Mouse (Mus musculus): ENCODE results near the gene Gm10681. TPM values are rescaled to one million over a fixed set of nuclear protein-coding genes. Genes with fewer than 3 reads are reported as not detected.

Gene Gm10681
- not detected for total RNA-seq (2023)

DNA sequence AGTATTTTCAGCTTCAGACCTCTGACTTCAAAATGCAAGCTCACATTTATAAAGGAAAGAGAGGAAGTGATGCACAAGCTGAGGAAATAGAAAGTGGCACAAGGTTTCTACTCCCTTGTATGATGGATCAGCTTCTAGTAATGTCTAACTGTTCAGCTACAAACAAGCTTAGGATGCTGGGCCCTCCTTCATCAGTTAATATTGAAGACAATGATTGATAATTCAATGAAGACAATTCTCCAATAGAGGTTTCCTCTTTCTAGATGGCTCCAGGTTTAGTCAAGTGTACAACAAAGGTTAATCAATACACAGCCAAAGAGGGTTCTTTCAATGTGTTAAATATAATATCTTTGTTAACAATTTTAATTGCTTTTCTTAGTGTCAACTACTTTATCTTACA lies at the start of gene Gm10681:
TSS of gene Gm10681 (minus strand) at position 101 of the 400 bp plus-strand sequence.

DNA sequence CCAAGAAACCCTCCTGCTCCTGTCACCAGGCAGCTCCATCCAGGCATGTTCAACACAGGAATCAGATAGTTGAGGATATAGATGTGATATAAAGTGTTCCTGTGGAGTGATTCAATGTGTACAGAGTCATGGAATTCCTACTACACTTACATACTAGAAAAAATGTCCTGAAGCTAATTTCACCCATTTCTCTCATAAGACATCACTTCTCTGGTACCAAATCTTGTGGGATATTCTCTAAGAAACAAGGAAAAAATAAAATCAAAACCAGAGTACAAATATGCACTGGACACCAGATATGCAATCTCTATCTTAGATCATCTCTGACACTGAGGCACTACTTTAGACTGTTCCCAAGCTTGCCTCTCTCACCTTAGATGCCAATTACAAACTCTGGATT lies 41.5 kb upstream of the Gm10681 start, which contains the start of gene Hsd3b5:
TSS of gene Hsd3b5 (minus strand) at position 101 of the 400 bp plus-strand sequence.

DNA sequence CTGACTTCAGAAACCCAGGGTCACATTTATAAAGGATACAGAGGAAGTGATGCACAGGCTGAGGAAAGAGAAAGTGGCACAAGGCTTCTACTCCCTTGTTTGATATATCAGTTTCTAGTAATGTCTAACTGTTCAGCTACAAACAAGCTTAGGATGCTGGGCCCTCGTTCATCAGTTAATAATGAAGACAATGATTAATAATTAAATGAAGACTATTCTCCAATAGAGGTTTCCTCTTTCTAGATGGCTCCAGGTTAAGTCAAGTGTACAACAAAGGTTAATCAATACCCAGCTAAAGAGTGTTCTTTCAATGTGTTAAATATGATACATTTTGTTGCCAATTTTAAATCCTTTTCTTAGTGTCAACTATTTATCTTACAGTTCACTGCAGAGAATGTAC lies 78.2 kb downstream of the Gm10681 start, which contains the start of gene Hsd3b4:
TSS of gene Hsd3b4 (minus strand) at position 101 of the 400 bp plus-strand sequence.

Other genes with a start within 250 kb of the Gm10681 start
- 44.2 TPM for gene Phgdh, start 248.8 kb downstream of the Gm10681 start, total RNA-seq (2023)
- not detected for gene Zfp697, start 206.3 kb downstream of the Gm10681 start, total RNA-seq (2023)
- not detected for gene Gm4450, start 131.7 kb downstream of the Gm10681 start, total RNA-seq (2023)
- not detected for gene Hsd3b4, start 78.3 kb downstream of the Gm10681 start, total RNA-seq (2023)
- gene Hsd3b5, start 41.4 kb upstream of the Gm10681 start, total RNA-seq (2023): not detected
- gene Hsd3b2, start 135.7 kb upstream of the Gm10681 start, total RNA-seq (2023): not detected
- not detected for gene Hsd3b3, start 174.3 kb upstream of the Gm10681 start, total RNA-seq (2023)
- not detected for gene Hsd3b6, start 225.6 kb upstream of the Gm10681 start, total RNA-seq (2023)

Measured in CD4-positive naive resting alpha-beta T cell, adult 57 days (primary cell).